Mouse (Mus musculus): ENCODE measurements around the gene Psapl1. TPM values are rescaled to one million over a fixed set of nuclear protein-coding genes. Genes with fewer than 3 reads are reported as not detected.

Psapl1 gene
- polyA plus RNA-seq (2016; fragmentation: Nextera tagmentation; extraction: Ambion mirVana) = 0.12 and 0.14 TPM in 2 replicates

DNA sequence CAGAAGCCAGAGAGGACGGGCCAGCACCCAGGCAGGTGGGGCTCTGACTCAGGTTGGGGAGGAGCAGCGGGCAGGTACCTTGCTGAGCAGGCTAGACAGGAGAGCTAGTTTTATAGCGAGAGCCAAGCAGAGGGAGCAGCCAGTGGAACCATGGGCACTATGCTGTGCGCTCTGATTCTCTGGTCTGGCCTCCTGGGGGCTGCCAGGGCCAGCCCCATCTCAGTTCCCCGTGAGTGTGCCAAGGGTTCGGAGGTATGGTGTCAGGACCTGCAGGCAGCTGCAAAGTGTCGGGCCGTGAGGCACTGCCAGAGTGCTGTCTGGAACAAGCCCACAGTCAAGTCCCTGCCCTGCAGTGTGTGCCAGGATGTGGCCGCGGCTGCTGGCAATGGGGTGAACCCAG, at the start of gene Psapl1:
Gene Psapl1 (plus strand): TSS at position 106 of the 400 bp plus-strand sequence.
- Histone ChIP-seq H3K36me3 (no peaks in the 10 kb centered on the region), H3K9ac (no peak within 1 kb of the TSS), H3K4me3 (no peak within 1 kb of the TSS), H3K9me3 (no peaks in the 10 kb centered on the region), H3K4me2 (replicated peaks) (no peak within 1 kb of the TSS), H3K27ac (no peak within 1 kb of the TSS), H3K27me3 (no peaks in the 10 kb centered on the region), H3K4me1 (no peaks in the 10 kb centered on the region)
- 82% methylated on average over 10 of the region's 10 CpGs for WGBS
- ATAC-seq (ENCODE audit: insufficient number of reproducible peaks, insufficient read depth, low FRiP score, low TSS enrichment) = no peak

DNA sequence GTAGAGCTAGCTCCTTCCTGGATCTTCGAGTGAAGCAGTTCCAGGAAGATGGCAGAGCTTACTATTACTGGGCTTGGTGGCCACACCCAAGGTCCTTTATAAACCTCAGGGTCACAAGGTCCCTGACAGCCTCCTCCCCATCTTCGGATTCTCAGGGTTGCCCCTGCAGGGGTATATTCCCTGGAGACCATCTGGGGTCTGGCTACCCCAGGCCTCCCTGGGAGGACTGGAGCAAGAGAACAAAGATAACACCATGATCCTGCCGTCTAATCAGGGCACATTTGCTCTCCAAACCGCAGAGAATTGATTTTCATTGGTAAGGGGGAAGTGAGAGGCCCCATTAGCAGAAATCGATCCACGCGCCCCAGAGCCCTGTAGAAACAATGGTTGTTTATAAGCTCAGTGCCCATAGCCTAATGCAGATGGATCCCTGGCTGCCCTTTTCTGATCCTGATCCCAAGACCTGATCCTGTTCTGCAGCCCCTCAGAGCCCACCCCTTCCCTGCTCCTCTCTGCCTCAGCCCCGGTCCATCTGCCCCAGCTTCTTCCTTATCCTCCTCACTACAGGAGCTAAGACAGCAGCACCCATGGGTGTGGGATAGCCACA, 48.8 kb upstream of the Psapl1 start:
- H3K4me1 ChIP-seq = peaks cover 27% of the 10 kb centered on the region
- H3K36me3 ChIP-seq = no peaks in the 10 kb centered on the region
- ATAC-seq (ENCODE audit: insufficient number of reproducible peaks, insufficient read depth, low FRiP score, low TSS enrichment) = no peak
- H3K4me3 ChIP-seq = no peak overlapping the region
- no peaks in the 10 kb centered on the region for H3K27me3 ChIP-seq
- H3K9me3 ChIP-seq = no peaks in the 10 kb centered on the region
- no peak overlapping the region for H3K9ac ChIP-seq
- H3K27ac ChIP-seq = no peak overlapping the region
- WGBS = 25% methylated on average over 8 of the region's 8 CpGs
- no peak overlapping the region for H3K4me2 ChIP-seq (replicated peaks)

DNA sequence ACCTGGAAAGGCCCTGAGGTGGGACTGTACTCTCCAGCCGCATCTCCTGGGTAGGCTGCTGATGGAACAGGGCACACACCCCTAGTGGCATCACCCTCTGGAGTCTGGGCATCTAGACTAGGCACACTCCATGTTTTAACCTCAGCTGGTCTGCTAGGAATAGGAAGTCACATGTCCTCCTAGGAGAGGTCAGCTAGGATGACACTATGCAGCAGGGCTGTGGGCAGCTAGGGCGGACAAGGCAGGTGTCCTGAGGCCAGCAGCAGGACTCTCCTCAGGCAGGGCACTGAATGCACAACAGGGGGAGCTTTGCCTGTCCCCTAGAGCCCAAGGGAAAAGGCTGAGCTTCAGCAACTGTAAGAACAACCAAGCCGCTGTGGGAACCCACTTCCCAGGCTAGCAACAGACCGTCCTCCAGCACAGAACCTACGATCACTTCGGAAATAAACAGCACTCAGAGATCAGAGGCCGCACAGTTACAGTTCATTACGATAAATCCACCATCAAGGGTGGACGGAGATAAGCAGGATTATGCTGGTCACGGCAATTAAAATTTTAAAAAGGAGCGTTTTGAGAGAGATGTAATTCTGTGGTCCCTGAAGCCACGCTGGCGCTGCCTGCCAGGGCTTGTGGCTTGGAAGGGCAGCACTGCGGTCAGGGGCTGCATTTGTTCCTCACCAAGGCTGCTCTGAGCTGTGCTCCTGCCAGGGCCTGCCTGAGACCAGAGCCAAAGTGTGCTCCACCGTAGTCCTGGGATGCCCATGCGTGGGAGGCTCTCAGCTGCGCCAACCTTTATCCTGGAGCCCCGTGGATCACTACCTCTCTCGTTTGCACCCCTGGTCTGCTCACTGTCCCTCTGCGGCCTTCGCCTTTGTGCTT, 38.2 kb upstream of the Psapl1 start:
- no peaks in the 10 kb centered on the region for H3K9me3 ChIP-seq
- H3K36me3 ChIP-seq = no peaks in the 10 kb centered on the region
- H3K4me2 ChIP-seq (replicated peaks) = no peak overlapping the region
- no peaks in the 10 kb centered on the region for H3K4me1 ChIP-seq
- no peak overlapping the region for H3K9ac ChIP-seq
- no peak overlapping the region for H3K4me3 ChIP-seq
- no peak overlapping the region for H3K27ac ChIP-seq
- H3K27me3 ChIP-seq = no peaks in the 10 kb centered on the region
- no peak for ATAC-seq (ENCODE audit: insufficient number of reproducible peaks, insufficient read depth, low FRiP score, low TSS enrichment)
- 79% methylated on average over 21 of the region's 21 CpGs for WGBS

DNA sequence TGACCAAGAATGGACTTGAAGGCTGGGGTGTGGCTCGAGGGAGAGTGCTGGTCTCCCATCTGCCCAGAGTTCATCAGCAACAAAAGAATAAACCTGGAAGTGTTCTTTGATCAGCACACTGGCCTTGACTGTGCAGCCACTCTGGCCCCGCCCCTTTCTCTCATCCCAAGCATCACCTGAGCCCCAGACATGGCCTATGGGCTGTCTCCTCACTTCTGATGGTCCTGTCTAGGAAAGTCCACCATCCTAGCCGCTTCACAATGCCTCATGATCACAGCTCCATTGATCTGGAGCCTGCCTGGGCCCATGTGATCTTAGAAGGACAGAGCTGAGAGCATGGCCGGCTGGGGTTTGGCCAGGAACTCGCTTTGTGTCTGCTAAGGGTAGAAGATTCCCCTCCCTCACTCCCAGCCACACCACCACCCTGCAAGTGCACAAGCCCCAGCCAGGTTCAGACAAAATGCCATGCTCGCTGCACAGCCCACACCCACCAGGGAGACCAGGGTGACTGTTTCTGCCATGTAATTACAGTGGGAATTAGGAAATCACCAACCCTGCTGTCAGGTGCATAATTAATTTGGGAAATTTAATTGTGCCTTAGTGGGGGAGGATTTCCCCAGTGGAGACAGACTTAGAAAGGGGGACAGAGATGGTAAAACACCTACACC, 37.3 kb upstream of the Psapl1 start:
- no peak overlapping the region for H3K27ac ChIP-seq
- ATAC-seq (ENCODE audit: insufficient number of reproducible peaks, insufficient read depth, low FRiP score, low TSS enrichment) = no peak

DNA sequence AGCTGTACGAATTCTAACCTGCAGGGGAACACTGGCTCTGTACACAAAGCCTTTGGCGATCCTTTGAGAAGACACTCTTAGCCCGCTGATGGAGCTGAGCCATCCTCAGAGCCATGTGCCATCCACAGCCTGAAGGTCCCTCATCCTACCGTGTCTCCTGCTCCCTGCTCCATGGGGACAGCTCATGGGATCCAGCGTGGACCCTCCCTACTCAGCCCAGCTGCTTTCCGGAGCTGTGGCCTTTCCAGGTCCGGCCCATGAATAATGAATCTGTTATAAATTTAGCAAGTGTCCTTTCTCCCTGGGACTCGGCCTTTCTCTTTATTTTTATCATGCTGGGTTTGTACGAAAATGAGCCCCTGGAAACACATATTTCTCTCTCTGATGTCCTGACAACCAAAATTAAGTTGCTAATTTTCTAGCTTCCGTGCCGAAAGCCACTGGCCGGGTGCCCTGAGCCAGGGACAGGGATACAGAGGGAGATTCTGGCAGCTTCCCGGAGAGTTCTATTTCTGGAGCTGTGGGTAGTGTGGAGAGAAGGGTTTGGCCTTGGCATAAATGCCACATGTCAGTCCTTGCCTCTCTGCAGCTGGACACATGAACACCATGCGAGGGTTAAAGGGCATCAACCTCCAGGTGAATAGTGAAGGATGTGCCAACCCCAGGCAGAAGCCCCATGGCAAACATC, 34.7 kb upstream of the Psapl1 start:
- Histone ChIP-seq H3K4me3 (no peak overlapping the region), H3K9me3 (no peaks in the 10 kb centered on the region), H3K36me3 (no peaks in the 10 kb centered on the region), H3K27me3 (no peaks in the 10 kb centered on the region), H3K4me1 (no peaks in the 10 kb centered on the region), H3K9ac (no peak overlapping the region), H3K27ac (no peak overlapping the region), H3K4me2 (replicated peaks) (no peak overlapping the region)
- WGBS = 76% methylated on average over 14 of the region's 14 CpGs
- no peak for ATAC-seq (ENCODE audit: insufficient number of reproducible peaks, insufficient read depth, low FRiP score, low TSS enrichment)

More for the DNA sequence above, 37.3 kb upstream of the Psapl1 start:
- H3K27me3 ChIP-seq = no peaks in the 10 kb centered on the region
- no peaks in the 10 kb centered on the region for H3K9me3 ChIP-seq
- H3K4me1 ChIP-seq = no peaks in the 10 kb centered on the region
- no peak overlapping the region for H3K4me3 ChIP-seq
- H3K4me2 ChIP-seq (replicated peaks) = no peak overlapping the region
- no peaks in the 10 kb centered on the region for H3K36me3 ChIP-seq
- no peak overlapping the region for H3K9ac ChIP-seq
- WGBS = 69% methylated on average over 6 of the region's 6 CpGs

DNA sequence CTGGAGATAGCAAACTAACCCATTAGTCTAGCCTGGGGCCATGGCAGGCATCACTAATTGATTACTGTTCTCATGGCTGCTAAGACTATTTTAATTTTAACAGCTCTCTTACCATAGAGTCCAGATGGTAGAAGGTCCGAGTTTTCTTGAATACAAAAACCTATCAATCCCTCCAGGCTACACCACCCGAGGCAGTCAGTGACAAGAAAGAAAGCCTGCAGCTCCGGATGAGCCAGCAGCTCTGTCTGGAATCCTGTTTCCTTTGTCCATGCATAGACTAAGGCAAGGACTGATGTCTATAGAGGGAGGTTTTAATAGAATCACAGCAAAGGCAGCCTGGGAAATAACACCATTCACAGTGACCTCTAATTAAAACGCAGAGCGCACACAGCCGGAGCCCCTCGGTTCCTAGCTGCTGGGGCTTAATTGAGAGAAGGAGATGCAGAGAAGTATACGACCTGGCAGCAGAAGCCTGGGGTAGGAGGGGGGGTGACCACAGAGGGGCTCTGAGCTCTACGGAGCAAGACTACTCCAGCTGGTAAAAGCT, 29.2 kb upstream of the Psapl1 start:
- H3K9ac ChIP-seq = no peak overlapping the region
- no peak for ATAC-seq (ENCODE audit: insufficient number of reproducible peaks, insufficient read depth, low FRiP score, low TSS enrichment)
- no peaks in the 10 kb centered on the region for H3K36me3 ChIP-seq
- H3K27ac ChIP-seq = no peak overlapping the region
- 0 out of 2 replicates have a peak, but pooled peaks cover 7% of the 10 kb centered on the region for H3K4me1 ChIP-seq
- H3K9me3 ChIP-seq = no peaks in the 10 kb centered on the region
- H3K4me2 ChIP-seq (replicated peaks) = no peak overlapping the region
- no peak overlapping the region for H3K4me3 ChIP-seq
- WGBS = 21% methylated on average over 9 of the region's 9 CpGs
- H3K27me3 ChIP-seq = no peaks in the 10 kb centered on the region

DNA sequence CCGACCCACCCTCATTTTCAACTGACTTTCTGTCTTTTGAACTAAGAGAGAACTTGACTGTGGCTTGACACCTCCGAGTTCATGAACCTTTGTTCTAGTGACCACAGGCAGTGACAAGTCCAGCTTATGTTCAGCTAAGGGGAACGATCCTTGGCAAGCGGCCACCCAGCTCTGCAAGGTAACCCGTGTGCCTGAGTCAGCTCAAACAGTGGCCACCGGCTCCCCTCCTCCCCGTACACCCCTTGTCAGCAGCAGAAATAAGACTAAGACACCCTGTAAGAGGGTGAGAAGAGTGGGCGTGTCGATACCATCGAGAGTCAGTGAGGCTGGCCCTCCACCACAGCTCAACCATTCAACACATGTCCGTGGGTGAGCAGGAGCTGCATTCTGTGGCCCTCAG, 27.4 kb upstream of the Psapl1 start:
- no peak for ATAC-seq (ENCODE audit: insufficient number of reproducible peaks, insufficient read depth, low FRiP score, low TSS enrichment)
- 90% methylated on average over 11 of the region's 11 CpGs for WGBS

DNA sequence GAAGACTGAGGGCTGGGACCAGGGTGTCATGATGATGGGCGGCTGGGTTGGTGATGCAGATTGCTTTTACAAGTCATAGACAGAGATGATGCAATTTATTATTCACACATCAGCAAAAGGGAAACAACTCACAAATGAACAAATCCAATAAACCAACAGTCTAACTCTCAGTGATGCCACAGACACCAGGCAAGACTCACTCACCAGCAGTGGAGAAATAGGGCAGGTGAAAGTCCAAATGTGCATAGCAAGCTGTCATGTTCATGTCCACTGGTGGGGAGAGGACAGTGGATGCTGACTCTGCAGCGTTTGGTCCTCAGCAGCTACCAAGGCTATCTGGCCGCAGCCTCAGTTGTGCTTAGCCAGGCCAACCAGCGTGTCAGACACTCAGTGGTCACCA, 26.9 kb upstream of the Psapl1 start:
- 90% methylated on average over 4 of the region's 4 CpGs for WGBS
- H3K27me3 ChIP-seq = no peaks in the 10 kb centered on the region
- no peak overlapping the region for H3K4me2 ChIP-seq (replicated peaks)
- H3K4me3 ChIP-seq = no peak overlapping the region
- H3K27ac ChIP-seq = no peak overlapping the region
- H3K4me1 ChIP-seq = 0 out of 2 replicates have a peak, but pooled peaks cover 7% of the 10 kb centered on the region
- ATAC-seq (ENCODE audit: insufficient number of reproducible peaks, insufficient read depth, low FRiP score, low TSS enrichment) = no peak
- no peaks in the 10 kb centered on the region for H3K9me3 ChIP-seq
- H3K36me3 ChIP-seq = no peaks in the 10 kb centered on the region
- H3K9ac ChIP-seq = no peak overlapping the region

More for the DNA sequence above, 27.4 kb upstream of the Psapl1 start:
- H3K4me2 ChIP-seq (replicated peaks) = no peak overlapping the region
- H3K27me3 ChIP-seq = no peaks in the 10 kb centered on the region
- no peak overlapping the region for H3K9ac ChIP-seq
- no peak overlapping the region for H3K27ac ChIP-seq
- H3K4me3 ChIP-seq = no peak overlapping the region
- 0 out of 2 replicates have a peak, but pooled peaks cover 7% of the 10 kb centered on the region for H3K4me1 ChIP-seq
- H3K36me3 ChIP-seq = no peaks in the 10 kb centered on the region
- no peaks in the 10 kb centered on the region for H3K9me3 ChIP-seq

DNA sequence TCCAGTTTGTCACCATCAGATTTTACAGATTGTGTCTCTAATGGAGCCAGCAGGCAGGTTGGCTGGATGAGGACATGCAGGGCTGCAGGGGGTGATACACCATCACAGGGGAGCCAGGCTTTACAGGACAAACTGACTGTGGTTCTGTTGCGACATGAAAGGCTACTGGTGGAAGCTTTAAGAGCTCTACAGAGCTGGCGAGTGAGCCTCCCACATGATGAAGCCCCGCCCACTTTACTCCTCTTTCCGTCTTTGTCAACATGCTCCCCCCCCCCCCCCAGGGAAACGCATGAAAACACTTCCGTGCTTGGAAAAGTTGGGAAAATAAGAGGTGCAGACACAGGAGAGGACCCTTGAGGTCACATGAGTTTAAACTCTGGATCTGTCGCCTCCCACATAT, 25.6 kb upstream of the Psapl1 start:
- Histone ChIP-seq H3K9ac (no peak overlapping the region), H3K36me3 (no peaks in the 10 kb centered on the region), H3K4me2 (replicated peaks) (no peak overlapping the region), H3K9me3 (no peaks in the 10 kb centered on the region), H3K4me3 (no peak overlapping the region), H3K27ac (no peak overlapping the region), H3K27me3 (no peaks in the 10 kb centered on the region), H3K4me1 (0 out of 2 replicates have a peak, but pooled peaks cover 7% of the 10 kb centered on the region)
- WGBS = 61% methylated on average over 7 of the region's 7 CpGs
- ATAC-seq (ENCODE audit: insufficient number of reproducible peaks, insufficient read depth, low FRiP score, low TSS enrichment) = no peak

DNA sequence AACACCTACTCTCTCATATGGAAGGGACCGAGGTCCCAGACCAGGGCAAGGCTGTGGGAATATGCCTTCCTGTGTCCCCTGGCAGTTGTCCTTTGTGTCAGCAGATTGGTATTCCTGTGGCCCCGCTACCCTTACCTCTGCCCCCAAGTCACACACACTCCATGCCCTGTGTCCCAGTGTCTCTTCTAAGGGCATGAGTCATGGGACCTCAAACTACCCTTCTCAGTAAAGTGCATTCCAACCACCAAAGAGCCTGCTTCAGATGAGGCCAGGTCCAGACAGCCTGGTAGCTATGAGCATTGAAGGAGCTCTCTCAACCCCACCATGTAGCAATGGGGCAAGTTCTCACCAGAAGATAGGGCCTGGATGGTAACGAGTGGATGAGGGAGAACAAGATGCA, 25.0 kb upstream of the Psapl1 start:
- Histone ChIP-seq H3K27ac (no peak overlapping the region), H3K4me2 (replicated peaks) (no peak overlapping the region), H3K27me3 (no peaks in the 10 kb centered on the region), H3K4me3 (no peak overlapping the region), H3K9ac (no peak overlapping the region), H3K36me3 (no peaks in the 10 kb centered on the region), H3K4me1 (0 out of 2 replicates have a peak, but pooled peaks cover 7% of the 10 kb centered on the region), H3K9me3 (no peaks in the 10 kb centered on the region)
- ATAC-seq (ENCODE audit: insufficient number of reproducible peaks, insufficient read depth, low FRiP score, low TSS enrichment) = no peak
- 93% methylated on average over 3 of the region's 3 CpGs for WGBS

DNA sequence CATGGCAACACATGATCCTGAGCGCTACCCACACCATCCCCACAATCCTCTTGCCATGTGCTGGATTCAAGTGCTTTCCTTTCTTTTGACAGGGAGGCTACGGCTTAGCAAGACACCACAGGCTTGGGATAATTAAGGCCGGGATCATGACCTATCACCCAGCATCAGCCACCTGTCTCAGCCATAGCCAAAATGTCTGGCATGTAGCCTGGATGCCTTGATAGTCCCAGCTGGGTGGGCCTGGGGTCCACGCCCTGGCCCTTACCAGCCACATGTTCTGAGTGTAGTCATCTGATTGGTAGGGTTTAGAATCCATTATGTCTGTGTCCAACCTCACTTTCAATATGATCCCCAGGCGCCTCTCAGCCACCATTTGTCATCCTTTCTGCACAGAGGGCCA, 24.1 kb upstream of the Psapl1 start:
- Histone ChIP-seq H3K4me3 (no peak overlapping the region), H3K27me3 (no peaks in the 10 kb centered on the region), H3K9me3 (no peaks in the 10 kb centered on the region), H3K36me3 (no peaks in the 10 kb centered on the region), H3K9ac (no peak overlapping the region), H3K27ac (no peak overlapping the region), H3K4me2 (replicated peaks) (no peak overlapping the region), H3K4me1 (0 out of 2 replicates have a peak, but pooled peaks cover 3% of the 10 kb centered on the region)
- ATAC-seq (ENCODE audit: insufficient number of reproducible peaks, insufficient read depth, low FRiP score, low TSS enrichment) = no peak
- 85% methylated on average over 5 of the region's 5 CpGs for WGBS

Data from embryonic facial prominence, embryonic 12.5 days (tissue).